Mouse (Mus musculus): ENCODE results near the gene Dnpep. TPM values are rescaled to one million over a fixed set of nuclear protein-coding genes. Genes with fewer than 3 reads are reported as not detected.

Gene Dnpep
- polyA plus RNA-seq, 1 experiment from 2014 or later = 178 TPM

DNA sequence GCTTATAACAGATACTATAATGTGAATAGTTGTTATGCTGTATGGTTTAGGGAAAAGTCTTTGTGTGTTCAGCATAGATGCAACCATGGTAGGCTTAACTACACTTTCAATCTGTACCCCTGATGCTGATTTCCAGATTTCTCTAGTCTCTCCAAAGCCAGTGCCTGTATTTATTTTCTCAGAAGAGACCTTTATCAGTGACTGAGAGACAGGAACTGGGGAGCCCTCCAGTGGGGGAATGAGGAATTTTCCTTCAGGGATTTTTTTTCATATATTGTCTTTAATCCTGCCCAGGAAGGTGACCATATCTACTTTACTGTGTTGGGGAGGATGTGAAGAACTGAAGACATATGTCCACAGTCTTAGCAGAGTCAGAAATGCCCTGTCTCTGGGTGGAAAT lies 27.2 kb downstream of the Dnpep start:
- H3K4me2 ChIP-seq (ENCODE audit: low read length) = no peak overlapping the region
- H3K9ac ChIP-seq (ENCODE audit: low read length) = no peak overlapping the region
- no peak overlapping the region for H3K4me3 ChIP-seq (ENCODE audit: low read depth, low read length)
- H3K4me1 ChIP-seq (ENCODE audit: control insufficient read depth, insufficient read depth, low read length) = peaks cover 17% of the 10 kb centered on the region
- H3K36me3 ChIP-seq (ENCODE audit: control insufficient read depth, insufficient read depth, low read length) = no peaks in the 10 kb centered on the region
- H3K27me3 ChIP-seq (replicated peaks; ENCODE audit: control insufficient read depth, insufficient read depth, low read length) = no peaks in the 10 kb centered on the region
- no peaks in the 10 kb centered on the region for H3K9me3 ChIP-seq (replicated peaks; ENCODE audit: control insufficient read depth, low read length)
- DNase-seq (ENCODE audit: low spot score) (peak; percentile 83), ATAC-seq (peak; percentile 44; the same call in 1 of the 2 replicates)
- H3K27ac ChIP-seq (ENCODE audit: low read depth, low read length) = peak overlapping the region; percentile 85; the same call in 1 of the 2 replicates

DNA sequence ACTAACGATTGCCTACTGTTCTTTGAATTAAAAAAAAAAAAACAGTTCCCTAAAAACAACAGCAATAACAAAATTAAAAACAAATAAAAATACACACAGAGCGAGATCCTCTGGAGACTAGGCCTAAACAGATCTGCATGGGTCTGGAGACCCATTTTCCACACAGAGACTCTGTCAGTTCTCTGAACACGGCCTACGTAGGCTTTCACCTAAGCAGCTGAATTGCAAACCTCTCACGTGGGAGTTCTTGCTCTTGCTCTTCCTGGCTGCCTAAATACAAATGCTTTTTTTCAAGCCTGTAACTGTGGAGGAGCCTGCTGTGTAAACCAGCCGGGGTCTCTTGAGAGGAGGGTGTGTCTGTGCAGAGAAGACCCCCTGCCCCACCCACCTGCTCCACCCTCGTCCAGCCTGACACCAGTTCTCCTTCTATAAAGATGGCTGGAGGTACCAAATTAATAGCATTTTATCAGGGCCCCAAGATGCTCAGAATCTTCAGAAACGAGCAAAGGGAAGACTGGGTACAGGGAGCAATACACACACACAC lies 27.8 kb downstream of the Dnpep start:
- 33% methylated on average over 8 of the region's 8 CpGs for WGBS
- Histone ChIP-seq H3K4me2 (ENCODE audit: low read length) (peak overlapping the region; percentile 18; the same call in 1 of the 2 replicates), H3K4me3 (ENCODE audit: low read depth, low read length) (no peak overlapping the region), H3K27ac (ENCODE audit: low read depth, low read length) (peak overlapping the region; percentile 85), H3K9ac (ENCODE audit: low read length) (no peak overlapping the region), H3K27me3 (replicated peaks; ENCODE audit: control insufficient read depth, insufficient read depth, low read length) (no peaks in the 10 kb centered on the region), H3K9me3 (replicated peaks; ENCODE audit: control insufficient read depth, low read length) (no peaks in the 10 kb centered on the region), H3K36me3 (ENCODE audit: control insufficient read depth, insufficient read depth, low read length) (no peaks in the 10 kb centered on the region), H3K4me1 (ENCODE audit: control insufficient read depth, insufficient read depth, low read length) (peaks cover 17% of the 10 kb centered on the region)
- ATAC-seq (peak; percentile 36; the same call in 1 of the 2 replicates), DNase-seq (ENCODE audit: low spot score) (no peak)

DNA sequence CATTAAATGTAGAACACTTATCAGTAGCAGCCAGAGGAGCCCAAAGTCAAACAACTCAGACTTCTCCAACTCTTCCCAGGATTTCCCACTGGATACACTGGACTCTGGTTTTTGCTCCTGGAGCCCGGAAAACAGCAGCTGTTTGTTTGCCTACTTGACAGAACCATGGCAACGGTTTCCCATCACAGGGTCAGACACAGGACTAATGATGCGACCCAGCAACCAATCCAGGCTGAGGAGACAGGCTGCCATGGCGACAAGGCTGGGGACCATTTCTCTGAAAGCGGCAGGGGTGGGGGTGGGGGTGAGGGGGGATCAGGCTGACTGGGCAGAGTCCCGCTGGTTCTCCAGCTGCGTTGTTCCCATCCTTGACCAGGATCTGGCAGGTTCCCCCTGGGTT lies 28.4 kb downstream of the Dnpep start:
- H3K27me3 ChIP-seq (replicated peaks; ENCODE audit: control insufficient read depth, insufficient read depth, low read length) = no peaks in the 10 kb centered on the region
- no peaks in the 10 kb centered on the region for H3K9me3 ChIP-seq (replicated peaks; ENCODE audit: control insufficient read depth, low read length)
- DNase-seq (ENCODE audit: low spot score) (peak; percentile 89), ATAC-seq (peak; percentile 91)
- H3K9ac ChIP-seq (ENCODE audit: low read length) = no peak overlapping the region
- H3K4me1 ChIP-seq (ENCODE audit: control insufficient read depth, insufficient read depth, low read length) = peaks cover 17% of the 10 kb centered on the region
- H3K4me3 ChIP-seq (ENCODE audit: low read depth, low read length) = no peak overlapping the region
- no peaks in the 10 kb centered on the region for H3K36me3 ChIP-seq (ENCODE audit: control insufficient read depth, insufficient read depth, low read length)
- WGBS = under 1% methylated on average over 7 of the region's 7 CpGs
- H3K27ac ChIP-seq (ENCODE audit: low read depth, low read length) = peak overlapping the region; percentile 85
- peak overlapping the region; percentile 18; the same call in 1 of the 2 replicates for H3K4me2 ChIP-seq (ENCODE audit: low read length)

DNA sequence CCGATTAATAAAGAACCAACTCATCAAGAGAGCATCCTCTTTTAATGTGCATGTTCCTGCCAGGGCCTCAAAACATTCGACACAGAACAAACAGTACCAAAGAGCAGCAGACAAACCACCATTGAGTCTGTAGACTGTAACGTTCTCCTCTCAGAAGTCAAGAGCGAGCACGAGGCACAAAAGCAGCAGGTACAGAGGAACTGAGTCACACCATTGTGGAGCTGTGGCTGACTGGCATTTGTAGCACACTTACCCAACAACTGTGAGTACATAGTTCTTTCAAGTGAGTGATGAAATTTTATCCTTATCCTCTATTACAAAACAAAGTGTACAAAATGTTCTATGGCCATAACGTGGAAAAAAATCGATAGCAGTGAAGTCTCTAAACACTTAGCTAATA lies 32.9 kb downstream of the Dnpep start:
- no peaks in the 10 kb centered on the region for H3K36me3 ChIP-seq (ENCODE audit: control insufficient read depth, insufficient read depth, low read length)
- no peaks in the 10 kb centered on the region for H3K27me3 ChIP-seq (replicated peaks; ENCODE audit: control insufficient read depth, insufficient read depth, low read length)
- H3K4me1 ChIP-seq (ENCODE audit: control insufficient read depth, insufficient read depth, low read length) = peaks cover 14% of the 10 kb centered on the region
- no peak overlapping the region for H3K9ac ChIP-seq (ENCODE audit: low read length)
- H3K4me2 ChIP-seq (ENCODE audit: low read length) = no peak overlapping the region
- H3K27ac ChIP-seq (ENCODE audit: low read depth, low read length) = no peak overlapping the region
- no peaks in the 10 kb centered on the region for H3K9me3 ChIP-seq (replicated peaks; ENCODE audit: control insufficient read depth, low read length)
- 88% methylated on average over 7 of the region's 7 CpGs for WGBS
- H3K4me3 ChIP-seq (ENCODE audit: low read depth, low read length) = no peak overlapping the region
- DNase-seq (ENCODE audit: low spot score) (no peak), ATAC-seq (no peak)

DNA sequence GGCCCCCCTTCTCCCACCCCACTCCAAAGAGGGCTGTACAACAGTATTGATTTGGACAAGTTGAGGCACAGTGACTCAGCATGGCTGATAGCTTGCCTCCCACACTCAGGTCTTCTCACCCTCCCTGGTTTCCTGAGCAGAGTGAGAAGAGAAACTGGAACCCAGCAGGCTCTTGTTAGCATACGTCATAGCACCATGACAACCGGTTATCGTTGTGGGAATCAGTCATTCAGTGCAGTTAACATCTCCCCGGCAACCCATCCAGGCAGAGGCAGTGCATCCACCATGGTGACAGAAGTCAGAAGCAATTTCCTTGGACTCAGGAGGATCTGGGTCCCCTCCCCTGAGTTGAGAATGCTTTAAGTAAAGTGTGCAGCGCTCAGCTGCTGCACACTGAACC lies 34.8 kb downstream of the Dnpep start:
- DNase-seq (ENCODE audit: low spot score) (peak; percentile 42), ATAC-seq (no peak)
- Histone ChIP-seq H3K4me2 (ENCODE audit: low read length) (no peak overlapping the region), H3K36me3 (ENCODE audit: control insufficient read depth, insufficient read depth, low read length) (no peaks in the 10 kb centered on the region), H3K4me3 (ENCODE audit: low read depth, low read length) (no peak overlapping the region), H3K27me3 (replicated peaks; ENCODE audit: control insufficient read depth, insufficient read depth, low read length) (no peaks in the 10 kb centered on the region; the same call in 1 of the 2 replicates), H3K27ac (ENCODE audit: low read depth, low read length) (no peak overlapping the region), H3K9me3 (replicated peaks; ENCODE audit: control insufficient read depth, low read length) (no peaks in the 10 kb centered on the region), H3K9ac (ENCODE audit: low read length) (no peak overlapping the region), H3K4me1 (ENCODE audit: control insufficient read depth, insufficient read depth, low read length) (no peaks in the 10 kb centered on the region; the same call in 1 of the 2 replicates)
- WGBS = 75% methylated on average over 5 of the region's 5 CpGs

DNA sequence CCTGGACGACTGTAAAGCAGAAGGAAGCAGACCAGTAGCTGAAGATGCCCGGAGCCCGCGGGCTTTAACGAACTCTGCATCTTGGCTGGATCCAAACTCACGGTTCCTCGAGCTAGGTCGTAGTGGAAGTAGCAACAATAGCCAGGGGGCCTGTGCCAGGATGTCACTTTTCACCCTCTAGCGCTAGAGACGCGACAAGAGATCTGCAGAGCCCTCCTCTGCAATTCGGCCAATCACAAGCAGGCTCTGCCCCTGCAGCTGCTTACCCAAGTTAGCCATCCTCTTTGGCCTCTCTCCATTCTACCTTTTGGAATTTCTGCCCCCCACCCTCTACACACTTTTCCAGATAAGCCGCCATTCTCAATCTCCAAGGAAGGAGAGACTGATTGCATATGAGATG lies 39.6 kb downstream of the Dnpep start, which contains the start of gene Resp18:
Gene Resp18 (minus strand): TSS at position 188 of the 400 bp plus-strand sequence.
- ATAC-seq = no peak
- 3% methylated on average over 13 of the region's 13 CpGs for WGBS
- Histone ChIP-seq H3K9ac (ENCODE audit: low read length) (peak within 1 kb of the TSS; percentile 45), H3K4me1 (ENCODE audit: control insufficient read depth, insufficient read depth, low read length) (no peaks in the 10 kb centered on the region; the same call in 1 of the 2 replicates), H3K36me3 (ENCODE audit: control insufficient read depth, insufficient read depth, low read length) (no peaks in the 10 kb centered on the region), H3K4me2 (ENCODE audit: low read length) (peak within 1 kb of the TSS; percentile 40), H3K27ac (ENCODE audit: low read depth, low read length) (no peak within 1 kb of the TSS), H3K4me3 (ENCODE audit: low read depth, low read length) (peak within 1 kb of the TSS; percentile 25), H3K27me3 (replicated peaks; ENCODE audit: control insufficient read depth, insufficient read depth, low read length) (peaks cover 4% of the 10 kb centered on the region), H3K9me3 (replicated peaks; ENCODE audit: control insufficient read depth, low read length) (no peaks in the 10 kb centered on the region)
- no peak for DNase-seq (ENCODE audit: low spot score)

DNA sequence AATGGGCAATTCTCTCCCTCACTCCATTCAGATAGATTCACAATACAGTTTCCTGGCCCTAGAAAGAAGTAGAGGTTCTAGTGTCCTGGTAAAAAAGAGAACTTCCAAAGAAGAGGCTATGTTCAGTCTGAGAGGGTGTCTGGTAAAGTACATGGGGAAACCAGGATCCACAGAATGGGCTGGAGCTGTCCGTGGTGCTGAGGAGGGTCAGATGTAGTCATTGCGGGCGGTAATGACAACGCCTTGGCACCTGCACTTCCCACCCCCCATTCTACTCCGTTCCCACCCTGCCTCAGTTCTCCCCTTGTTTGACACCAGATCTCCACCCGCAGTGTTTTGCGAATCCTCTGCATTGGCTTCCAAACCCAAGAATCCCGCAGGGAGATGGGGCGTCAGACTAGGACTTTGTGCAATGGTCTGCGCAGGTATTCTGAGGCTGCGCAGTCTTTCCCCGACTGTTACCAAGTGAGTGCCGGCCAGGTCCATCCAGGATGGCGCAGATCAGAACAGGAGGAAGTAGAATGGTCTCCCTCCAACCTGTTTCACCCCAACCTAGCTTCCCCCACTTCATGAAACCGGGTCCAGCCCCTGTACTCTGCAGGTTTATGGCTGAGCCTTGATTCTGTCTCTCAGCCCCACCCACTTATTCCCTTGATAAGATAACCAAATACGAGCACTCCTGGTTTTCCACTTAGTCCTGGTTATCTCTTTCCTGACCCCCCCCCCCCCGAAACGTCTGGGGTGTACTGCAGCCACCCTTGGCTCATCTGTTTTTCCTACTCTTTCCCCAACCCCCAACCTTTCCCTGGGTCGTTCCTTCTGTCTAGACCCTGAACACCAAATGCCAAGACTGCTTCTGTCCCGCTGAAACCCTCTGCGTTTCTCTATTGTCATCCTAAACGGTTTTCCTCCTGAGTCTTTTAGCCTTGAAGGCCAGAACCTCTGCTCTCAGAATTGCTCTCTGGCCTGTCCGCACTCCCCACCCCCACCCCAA lies 40.3 kb downstream of the Dnpep start:
- H3K27ac ChIP-seq (ENCODE audit: low read depth, low read length) = no peak overlapping the region
- WGBS = 3% methylated on average over 23 of the region's 23 CpGs

DNA sequence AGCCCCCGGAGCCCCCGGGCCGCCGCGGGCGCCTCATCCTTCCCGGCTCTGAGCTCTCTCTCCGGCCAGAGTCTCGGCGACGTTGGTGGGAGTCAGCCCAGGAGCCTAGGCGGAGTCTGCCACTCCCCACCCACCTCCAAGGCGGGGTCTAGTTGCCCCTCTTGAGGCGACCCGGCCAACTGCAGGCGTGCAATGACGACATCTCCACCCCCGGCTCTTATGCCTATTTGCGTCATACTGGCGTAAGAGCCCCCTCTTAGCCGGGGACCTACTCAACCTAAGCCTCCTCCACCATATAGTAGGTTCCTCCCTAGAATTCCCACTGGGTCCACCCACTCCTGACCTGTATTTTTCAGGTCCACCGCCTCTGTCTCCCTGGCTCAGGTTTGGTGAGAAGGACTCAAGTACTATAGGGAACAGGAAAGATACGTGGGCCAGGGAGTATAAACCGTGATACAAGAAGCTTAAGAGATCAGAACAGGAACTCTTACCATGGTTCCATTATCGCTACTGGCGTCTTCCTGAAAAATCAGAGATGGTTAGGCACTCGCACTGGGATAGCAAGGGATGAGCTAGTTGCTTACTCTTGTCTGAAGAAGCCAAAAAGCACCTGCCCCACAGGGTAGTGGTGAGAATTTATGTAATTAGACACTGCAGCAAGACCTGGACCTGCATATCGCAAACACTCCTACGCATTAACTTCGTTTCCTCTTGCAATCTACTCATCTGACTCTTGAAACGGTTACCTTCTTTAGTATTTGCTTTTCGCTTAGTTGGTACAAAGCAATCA lies 53.5 kb downstream of the Dnpep start, which contains the start of gene Ptprn:
Gene Ptprn (minus strand): TSS at position 412 of the 790 bp plus-strand sequence.
- H3K4me3 ChIP-seq (ENCODE audit: low read depth, low read length) = peak within 1 kb of the TSS; percentile 36
- H3K27me3 ChIP-seq (replicated peaks; ENCODE audit: control insufficient read depth, insufficient read depth, low read length) = peaks cover 29% of the 10 kb centered on the region
- H3K9ac ChIP-seq (ENCODE audit: low read length) = peak within 1 kb of the TSS; percentile 49
- WGBS = 15% methylated on average over 23 of the region's 32 CpGs
- H3K36me3 ChIP-seq (ENCODE audit: control insufficient read depth, insufficient read depth, low read length) = no peaks in the 10 kb centered on the region
- H3K9me3 ChIP-seq (replicated peaks; ENCODE audit: control insufficient read depth, low read length) = no peaks in the 10 kb centered on the region
- H3K4me2 ChIP-seq (ENCODE audit: low read length) = peak within 1 kb of the TSS; percentile 56
- peaks cover 3% of the 10 kb centered on the region; the same call in 1 of the 2 replicates for H3K4me1 ChIP-seq (ENCODE audit: control insufficient read depth, insufficient read depth, low read length)
- DNase-seq (ENCODE audit: low spot score) (peak; percentile 56), ATAC-seq (peak; percentile 86)
- H3K27ac ChIP-seq (ENCODE audit: low read depth, low read length) = no peak within 1 kb of the TSS

More for the DNA sequence above, 40.3 kb downstream of the Dnpep start:
- peak overlapping the region; percentile 40 for H3K4me2 ChIP-seq (ENCODE audit: low read length)
- H3K4me3 ChIP-seq (ENCODE audit: low read depth, low read length) = peak overlapping the region; percentile 25
- peak overlapping the region; percentile 45 for H3K9ac ChIP-seq (ENCODE audit: low read length)
- ATAC-seq (no peak), DNase-seq (ENCODE audit: low spot score) (no peak)
- no peaks in the 10 kb centered on the region for H3K9me3 ChIP-seq (replicated peaks; ENCODE audit: control insufficient read depth, low read length)
- H3K4me1 ChIP-seq (ENCODE audit: control insufficient read depth, insufficient read depth, low read length) = no peaks in the 10 kb centered on the region; the same call in 1 of the 2 replicates
- H3K27me3 ChIP-seq (replicated peaks; ENCODE audit: control insufficient read depth, insufficient read depth, low read length) = peaks cover 4% of the 10 kb centered on the region
- no peaks in the 10 kb centered on the region for H3K36me3 ChIP-seq (ENCODE audit: control insufficient read depth, insufficient read depth, low read length)
